Mouse (Mus musculus) cerebellum, postnatal 10 days (tissue): Measurements from ENCODE around the gene Wnk4.
A peak's percentile ranks its signal among the peaks of the same experiment; 100 is the strongest.

Experiments
- DNase-seq, 2 experiments: peaks; one replicate each; pipeline ENCODE4 v3.0.0; 2021; ENCODE audit warnings: mixed read lengths in 2 of 2

Gene Wnk4

DNA sequence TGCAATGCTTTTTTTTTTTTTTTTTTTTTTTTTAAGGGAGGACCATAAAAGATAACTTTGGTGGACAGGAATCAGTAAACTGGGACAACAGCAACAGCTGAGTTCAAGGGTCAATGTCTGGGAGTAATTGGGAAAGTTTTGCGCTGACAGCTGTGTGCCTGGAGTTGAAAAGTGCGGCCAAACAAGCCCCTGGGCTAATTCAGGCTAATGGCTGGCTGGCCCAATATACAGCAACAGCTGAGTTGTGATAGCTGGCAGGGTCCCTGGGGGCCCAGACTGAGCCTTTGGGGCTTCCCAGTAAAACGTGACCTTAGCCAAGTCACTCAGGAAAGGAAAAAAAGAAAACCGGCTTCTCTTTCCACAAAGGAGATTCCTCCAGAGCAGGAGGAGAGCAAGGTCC is 15.3 kb upstream of the Wnk4 start:
- DNase-seq, result no peak

DNA sequence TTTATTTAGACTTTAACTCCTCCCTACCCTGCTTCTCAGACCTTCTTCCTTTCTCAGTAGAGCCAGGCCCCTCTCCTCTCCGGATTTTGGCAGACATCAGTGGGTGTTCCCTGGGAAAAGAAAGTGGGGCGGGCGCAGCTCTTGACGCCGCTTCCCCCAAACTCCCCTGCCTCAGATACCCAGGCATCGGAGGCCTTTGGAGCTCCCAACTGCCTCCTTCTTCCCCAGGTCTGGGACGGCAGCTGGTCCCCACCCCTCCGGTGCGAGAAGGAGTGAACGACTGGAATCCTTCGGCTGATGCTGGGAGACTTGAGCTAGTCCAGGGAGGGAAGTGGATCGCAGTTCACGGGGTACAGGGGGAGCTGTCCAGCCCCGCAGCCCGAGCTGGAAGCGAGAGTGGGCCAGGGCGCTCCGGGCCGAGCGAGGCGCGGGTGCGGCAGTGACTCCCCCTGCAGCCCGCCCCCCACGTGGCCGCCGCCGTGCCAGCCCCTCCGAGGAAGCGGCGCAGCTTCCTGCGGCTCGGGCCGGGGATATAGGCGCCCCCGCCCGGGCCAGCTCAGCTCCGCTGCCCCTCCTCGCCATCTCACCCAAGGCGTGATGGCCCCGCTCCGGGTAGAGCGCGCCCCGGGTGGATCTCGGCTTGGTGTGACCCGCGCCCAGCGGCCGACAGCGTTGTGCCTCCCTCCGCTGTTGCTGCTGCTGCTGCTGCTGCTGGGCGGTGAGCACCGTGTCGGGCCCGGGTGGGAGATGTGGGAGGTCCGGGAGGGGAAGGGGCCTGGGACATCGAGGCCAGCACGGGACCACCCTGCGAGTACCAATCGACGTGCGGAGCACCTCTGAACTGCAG is 14.3 kb upstream of the Wnk4 start, which contains the start of gene Ramp2:
Gene Ramp2, plus strand, starts transcription at position 174 of the 847 bp plus-strand sequence.
- peak; percentile 57 to 64 for DNase-seq

DNA sequence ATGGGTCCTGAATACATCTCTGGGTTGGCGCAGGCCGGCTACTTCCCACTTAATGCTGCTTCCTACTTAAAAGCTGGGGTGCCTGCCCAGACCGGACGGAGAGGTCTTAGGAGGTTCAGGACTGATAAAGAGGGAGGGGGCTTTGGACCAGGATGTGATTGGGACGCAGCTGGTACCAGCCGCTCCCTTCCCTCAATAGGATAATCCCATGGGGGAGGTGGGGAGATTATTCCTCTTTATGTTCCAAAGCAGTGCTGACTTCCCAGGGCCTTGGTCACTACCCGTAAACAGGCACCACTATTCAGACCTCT is 13.7 kb upstream of the Wnk4 start:
- no peak for DNase-seq

DNA sequence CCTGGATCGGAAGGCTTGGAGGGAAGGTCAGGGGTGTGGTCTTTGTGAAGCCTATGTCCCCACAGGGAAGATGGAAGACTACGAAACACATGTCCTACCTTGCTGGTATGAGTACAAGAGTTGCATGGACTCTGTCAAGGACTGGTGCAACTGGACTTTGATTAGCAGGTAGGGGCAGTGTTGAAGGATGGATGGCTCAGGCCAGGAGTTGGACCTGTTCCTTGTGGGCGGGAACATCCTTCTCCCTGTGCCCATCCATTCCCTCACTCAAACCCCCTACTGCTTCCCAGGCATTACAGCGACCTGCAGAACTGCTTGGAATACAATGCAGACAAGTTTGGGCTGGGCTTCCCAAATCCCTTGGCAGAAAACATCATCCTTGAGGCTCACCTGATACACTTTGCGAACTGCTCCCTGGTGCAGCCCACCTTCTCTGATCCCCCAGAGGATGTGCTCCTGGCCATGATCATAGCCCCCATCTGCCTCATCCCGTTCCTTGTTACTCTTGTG is 12.8 kb upstream of the Wnk4 start:
- DNase-seq, result no peak

DNA sequence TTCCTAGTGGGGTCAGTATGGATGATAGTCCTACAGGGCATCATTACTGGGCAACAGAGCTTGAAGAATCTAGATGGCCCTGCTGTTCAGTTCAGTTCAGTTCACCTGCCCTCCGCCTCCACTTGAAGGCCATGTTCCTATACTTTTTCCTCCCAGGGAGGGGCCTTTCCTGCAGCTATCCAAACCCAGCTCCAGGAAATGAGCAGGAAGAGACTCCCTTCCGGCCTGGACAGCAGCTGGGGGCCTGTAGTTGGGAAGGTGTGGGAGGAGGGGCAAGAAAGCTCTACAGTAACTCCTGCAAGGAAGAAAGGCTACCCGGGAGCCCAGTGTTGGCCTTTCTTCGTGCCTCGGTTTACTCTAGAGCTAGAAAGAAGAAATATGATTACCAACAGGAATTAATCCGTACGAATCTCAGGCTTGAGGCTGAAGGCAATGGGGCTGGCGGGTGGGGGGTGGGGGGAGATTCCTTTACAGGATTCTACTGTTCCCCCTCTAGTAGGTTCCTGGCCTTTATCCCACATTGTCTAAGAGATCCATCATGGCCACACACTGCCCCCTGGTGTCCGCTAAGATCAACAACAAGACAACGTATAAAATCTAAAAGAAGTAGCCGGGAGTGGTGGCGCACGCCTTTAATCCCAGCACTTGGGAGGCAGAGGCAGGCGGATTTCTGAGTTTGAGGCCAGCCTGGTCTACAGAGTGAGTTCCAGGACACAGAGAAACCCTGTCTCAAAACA is 11.9 kb upstream of the Wnk4 start:
- DNase-seq, result peak; percentile 75 to 81

DNA sequence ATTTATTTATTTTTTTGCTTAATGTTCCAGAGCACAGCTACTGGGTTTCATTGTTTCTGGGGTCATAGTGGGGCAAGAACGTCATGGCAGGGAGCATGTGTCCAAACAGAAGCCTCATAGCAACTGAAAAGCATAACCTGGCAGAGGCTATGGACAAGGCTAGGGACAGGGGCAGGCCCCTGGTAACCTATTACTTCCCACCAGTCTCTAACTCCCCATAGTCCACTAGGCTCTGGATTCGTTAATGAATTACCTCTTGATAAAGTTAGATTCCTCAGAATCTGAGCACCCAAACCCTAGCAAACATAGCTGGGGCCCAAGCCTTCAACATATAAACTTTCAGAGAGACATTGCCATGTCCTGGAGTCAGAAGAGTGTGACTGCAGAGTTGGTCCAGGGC is 9.3 kb upstream of the Wnk4 start:
- no peak for DNase-seq

DNA sequence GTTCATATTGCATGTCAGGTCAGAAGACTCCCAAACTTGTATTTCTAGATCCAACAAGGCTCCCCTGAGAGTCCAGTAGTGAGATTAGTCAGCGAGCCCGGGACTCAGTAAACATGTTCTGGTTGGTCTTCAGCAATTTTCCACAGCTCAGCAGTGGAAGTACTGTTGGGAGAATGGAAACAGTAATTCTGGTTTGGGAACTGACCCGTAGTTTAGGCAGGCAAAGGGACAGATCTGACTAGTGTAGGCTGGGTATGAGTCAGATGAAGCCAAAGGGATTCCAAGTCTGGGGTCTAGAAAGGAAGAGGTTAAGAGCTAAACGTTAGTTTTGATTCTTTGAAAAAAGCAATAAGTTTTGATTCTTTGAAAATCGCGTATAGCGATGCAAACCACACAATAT is 7.4 kb upstream of the Wnk4 start:
- no peak for DNase-seq

DNA sequence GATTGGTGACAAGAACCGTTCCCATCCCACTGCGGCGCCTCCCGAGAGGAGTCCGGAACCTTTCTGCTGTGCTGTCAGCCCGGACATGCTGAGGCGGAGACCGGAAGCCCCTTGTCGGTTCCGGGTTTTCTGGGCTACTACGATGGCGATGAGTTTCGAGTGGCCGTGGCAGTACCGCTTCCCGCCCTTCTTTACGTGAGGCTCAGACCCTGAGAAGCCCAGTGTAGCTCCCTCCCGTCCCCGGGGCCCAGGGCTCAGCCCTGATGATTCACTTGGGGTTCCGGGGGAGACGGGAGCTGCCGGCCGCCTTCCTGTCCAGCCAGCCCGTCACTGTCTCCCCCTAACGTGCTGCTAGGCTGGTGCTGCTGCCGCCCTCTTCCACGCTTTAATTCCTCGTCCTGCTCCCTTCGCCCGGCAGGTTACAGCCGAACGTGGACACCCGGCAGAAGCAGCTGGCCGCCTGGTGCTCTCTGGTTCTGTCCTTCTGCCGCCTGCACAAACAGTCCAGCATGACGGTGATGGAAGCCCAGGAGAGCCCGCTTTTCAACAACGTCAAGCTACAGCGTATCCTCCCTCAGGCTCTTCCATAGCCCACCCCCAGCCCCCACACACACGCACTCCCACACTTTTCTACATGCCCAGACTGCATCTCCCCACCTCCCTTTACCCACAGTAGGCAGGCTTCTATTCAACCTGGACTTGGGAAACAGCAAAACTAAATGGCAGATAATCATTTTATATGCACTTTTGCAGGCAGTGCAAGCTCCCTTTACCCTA is 6.6 kb upstream of the Wnk4 start, which contains the start of gene Vps25:
Gene Vps25, plus strand, starts transcription at position 95 of the 777 bp plus-strand sequence.
- DNase-seq, result peak; percentile 89 to 91

DNA sequence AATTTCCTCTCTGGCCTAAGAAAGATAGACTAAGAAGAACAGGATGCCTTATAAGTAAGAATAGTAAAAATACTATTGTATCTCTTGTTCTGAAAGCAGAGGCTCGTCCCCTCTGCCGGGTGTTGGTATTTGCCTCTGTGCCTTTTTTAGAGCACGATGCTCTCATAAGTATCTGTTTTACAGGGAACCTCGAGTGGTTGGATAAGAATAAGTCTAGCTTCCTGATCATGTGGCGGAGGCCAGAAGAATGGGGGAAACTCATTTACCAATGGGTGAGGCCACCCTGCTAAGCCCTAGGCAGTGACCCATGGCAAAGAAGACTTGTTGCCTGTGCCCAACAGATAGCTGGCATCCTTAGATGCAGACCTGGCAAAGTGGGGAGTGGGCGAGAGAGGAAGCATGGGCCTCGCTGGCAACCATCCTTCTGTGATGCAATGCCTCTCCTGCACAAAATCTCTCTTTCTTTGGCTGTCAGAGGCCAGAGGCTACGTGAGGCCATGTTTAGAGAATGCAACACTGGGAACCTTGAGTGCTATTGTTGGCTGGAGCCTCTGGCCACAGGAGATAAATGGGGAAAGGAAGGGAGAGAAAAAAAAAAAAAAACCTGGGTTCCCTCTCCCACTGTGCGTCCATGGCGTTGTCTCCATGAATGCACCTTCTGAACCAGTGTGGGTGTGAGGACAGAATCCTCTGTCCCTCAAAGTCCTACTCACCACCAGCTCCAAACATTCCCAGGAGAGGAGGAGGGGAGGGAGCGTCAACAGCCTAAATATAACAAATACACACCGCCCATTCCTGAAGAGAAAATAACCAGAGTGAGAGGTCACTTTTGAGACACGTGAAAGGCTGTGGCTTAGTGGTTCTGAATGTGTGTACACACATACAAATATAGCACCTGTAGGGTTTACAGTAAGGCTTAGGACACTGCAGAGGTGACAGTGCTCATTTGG is 4.3 kb upstream of the Wnk4 start:
- no peak for DNase-seq

DNA sequence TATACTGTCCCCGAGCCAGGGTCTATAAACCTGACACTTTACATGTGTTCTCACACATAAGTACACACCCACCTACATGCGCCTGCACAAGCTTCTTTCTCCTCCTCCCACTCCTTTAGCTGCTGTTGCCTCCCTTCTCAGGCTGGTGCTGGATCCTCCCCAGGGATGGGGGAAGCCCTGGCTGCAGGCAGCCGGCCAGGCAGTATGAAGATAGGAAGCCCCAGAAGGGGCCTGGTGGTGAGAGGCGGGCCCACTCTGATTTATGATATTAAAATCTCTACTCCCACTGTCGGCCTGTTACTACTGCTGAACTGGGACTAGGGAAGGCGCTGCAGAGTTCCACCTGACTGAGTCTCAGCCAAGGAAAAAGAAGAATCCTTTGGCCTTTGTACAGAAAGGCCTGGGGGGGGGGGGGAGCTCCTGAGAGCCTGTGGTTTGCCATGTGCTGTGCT is 1.1 kb upstream of the Wnk4 start:
- no peak for DNase-seq

DNA sequence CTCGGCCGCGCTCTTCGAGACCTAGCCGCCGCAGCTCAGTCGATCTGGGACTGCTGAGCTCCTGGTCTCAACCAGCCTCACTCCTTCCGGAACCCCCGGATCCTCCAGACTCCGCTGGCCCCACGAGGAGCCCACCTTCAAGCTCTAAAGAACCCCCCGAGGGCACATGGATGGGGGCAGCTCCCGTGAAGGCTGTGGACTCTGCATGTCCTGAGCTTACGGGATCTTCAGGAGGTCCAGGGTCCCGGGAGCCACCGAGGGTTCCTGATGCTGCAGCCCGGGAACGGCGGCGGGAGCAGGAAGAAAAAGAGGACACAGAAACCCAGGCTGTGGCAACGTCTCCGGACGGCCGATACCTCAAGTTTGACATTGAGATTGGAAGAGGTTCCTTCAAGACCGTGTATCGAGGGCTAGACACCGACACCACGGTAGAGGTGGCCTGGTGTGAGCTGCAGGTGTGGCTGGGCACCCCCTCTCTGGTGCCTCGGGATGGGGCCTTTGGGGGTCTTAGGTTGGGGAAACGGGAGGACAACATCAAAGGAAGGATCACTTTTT is 536 bp downstream of the Wnk4 start:
- DNase-seq, result no peak

DNA sequence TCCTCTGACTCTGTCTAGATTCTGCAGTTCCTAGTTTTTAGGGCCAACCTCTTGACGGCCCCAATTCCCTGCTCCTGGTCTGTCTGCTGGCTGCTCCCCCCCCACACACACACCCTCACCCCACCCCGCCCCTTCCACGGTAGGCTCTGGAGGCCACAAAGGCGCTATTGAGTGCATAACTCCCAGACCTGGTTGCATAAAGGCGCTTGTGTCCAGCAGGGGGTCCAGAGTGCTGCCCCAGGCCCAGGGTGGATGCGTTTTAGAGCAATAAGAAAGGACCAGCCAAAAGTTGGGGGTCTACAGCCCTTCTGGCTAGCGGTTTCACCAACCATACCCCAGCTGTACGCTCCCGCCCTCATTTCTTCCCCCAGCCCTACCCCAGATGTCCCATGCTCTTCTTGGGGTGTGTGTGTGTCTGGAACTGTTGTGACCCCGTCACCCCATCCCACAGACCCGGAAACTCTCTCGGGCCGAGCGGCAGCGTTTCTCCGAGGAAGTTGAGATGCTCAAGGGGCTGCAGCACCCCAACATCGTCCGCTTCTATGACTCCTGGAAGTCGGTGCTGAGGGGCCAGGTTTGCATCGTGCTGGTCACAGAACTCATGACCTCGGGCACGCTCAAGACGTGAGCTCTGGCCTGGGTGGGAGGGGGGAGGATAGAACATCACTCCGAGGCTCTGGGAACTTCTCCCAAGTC is 2.1 kb downstream of the Wnk4 start:
- peak in 1 of 2 experiments; percentile 24 for DNase-seq

DNA sequence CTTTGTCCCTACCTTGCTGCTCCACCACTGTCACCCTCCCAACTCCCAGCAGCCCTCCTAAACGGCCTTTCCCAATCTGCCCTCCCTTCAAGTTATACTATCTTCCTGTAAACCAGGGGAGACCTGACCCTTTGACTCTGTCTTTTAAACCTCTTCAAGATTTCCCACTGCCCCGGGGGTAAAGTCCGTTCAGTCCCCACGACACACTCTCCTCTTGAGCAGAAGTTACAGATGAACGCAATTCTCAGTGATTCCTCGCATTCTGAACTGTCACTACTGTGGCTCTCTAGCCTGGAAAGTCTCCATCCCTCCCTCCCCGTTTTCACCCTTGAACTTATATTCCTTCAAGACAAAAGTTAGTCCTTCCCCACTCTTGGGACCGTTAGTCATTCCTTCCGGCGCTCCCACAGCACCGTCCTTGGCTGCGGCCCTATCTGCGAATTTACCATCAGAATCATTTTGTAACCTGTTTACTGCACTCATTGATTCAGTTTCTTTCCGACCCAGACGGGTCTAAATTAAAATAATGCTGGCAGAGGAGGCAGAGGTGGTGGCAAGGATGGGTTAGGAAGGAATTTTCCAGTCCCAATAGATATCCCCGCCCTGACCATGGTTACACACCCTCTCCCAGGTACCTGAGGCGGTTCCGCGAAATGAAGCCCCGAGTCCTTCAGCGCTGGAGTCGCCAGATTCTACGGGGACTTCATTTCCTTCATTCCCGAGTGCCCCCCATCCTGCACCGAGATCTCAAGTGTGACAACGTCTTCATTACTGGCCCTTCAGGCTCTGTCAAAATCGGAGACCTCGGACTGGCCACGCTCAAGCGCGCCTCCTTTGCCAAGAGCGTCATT is 3.0 kb downstream of the Wnk4 start:
- DNase-seq, result no peak

DNA sequence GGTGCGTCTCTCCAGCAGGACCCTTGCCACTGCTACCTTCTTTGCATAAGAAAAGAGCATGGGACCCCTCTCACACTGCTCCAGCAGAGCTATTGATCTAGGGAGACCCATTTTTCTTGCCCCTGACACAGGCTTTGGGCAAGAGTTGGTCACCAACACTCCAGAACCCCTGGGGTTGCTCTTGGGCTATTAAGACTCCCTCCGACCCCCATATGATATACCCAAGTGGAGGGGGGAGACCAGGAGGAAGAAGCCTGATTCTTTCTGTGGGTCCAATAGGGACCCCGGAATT is 3.6 kb downstream of the Wnk4 start:
- DNase-seq, result no peak

DNA sequence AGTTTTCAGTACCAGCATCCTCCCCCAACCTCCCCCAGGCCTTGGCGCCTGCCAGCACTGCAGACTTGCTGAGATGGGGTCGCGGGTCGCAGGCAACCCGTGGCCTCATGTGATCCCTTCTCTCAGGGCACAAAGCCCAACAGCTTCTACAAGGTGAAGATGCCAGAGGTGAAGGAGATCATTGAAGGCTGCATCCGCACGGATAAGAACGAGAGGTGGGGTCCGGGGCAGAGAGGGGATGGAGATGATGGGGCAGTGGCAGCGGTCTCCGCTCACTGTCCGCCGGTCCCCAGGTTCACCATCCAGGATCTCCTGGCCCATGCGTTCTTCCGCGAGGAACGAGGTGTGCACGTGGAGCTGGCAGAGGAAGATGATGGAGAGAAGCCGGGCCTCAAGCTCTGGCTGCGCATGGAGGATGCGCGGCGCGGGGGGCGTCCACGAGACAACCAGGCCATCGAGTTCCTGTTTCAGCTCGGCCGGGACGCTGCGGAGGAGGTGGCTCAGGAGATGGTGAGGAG is 4.6 kb downstream of the Wnk4 start:
- DNase-seq, result peak in 1 of 2 experiments; percentile 21

DNA sequence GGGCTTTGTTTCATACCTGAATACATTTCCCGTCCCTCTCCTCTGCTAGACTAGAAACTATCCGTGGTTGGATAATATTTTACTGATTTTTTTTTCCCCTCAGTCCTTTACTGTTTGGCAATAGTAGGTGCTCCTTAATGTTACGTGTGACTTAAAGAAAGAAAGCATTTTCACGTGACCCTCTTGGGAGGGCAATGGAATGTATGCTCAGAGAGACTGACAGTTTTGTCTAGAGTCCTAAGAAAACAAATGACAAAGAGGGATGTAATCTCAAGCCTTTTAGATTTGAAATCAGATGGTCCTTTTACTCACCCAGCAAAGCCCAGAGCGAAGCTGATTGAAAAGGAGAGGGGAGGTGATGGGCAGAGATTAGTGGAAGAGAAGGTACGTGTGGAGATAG is 5.5 kb downstream of the Wnk4 start:
- no peak for DNase-seq

DNA sequence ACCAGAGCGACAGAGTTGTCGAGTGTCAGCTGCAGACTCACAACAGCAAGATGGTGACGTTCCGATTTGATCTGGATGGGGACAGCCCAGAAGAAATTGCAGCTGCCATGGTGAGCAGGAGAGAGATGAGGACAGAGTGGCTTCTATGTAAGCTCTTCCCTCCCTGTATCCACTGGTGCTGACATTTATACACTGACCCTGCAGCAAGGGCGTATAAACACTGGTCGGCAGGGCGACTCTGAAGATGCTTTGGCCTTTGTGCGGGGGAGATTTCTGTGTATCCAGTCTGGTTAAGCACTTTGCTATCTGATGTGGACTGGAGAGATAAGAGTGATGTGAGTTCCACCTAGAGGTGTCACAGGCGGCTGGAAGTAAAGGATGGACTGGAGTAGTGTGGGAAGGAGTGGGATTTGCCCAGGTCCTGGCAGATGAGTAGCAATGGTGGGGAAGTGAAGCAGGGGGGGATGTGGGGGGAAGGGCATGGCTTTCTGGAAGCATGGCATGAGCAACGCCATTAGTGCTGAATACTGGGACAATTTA is 9.3 kb downstream of the Wnk4 start:
- DNase-seq, result peak; percentile 64 to 67

DNA sequence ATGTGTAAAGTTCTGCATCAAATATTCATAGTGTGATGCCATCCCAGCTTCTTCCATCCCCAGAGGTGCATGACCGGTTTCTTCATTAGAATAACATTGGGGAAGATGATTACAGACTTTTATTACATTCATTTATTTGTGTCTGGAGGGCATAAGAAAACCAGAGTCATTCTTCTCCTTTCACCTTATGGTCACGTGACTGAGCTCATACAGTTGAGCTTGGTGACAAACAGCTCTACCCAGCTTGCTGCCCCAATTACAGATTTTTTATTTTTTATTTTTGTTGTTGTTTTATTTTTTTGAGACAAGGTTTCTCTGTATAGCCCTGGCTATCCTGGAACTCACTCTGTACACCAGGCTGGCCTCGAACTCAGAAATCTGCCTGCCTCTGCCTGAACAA is 12.1 kb downstream of the Wnk4 start:
- DNase-seq, result no peak

DNA sequence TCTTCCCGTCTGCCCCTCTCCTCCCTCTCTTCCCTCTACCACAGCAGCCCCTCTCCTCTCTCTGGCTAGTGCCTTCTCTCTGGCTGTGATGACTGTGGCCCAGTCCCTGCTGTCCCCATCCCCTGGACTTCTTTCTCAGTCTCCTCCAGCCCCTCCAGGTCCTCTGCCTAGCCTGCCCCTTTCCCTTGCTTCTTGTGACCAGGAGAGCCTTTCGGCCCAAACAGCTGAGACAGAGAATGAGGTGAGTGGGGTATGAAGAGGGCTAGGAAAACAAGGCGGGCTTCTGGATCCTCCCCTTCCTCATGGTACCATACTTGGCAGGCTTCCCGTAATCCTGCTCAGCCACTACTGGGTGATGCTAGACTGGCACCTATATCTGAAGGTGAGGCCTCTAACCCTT is 14.9 kb downstream of the Wnk4 start:
- DNase-seq, result no peak
